Mouse (Mus musculus): ENCODE results near the gene Akt2. TPM values are rescaled to one million over a fixed set of nuclear protein-coding genes. Genes with fewer than 3 reads are reported as not detected.
"Not testable (repeated sequence)": the region's sequence is repeated elsewhere in the genome, so short reads cannot be mapped to it uniquely, and the experiment has no call there.

Akt2 gene
- polyA plus RNA-seq, 1 experiment from 2014 or later, result 44.1 TPM

DNA sequence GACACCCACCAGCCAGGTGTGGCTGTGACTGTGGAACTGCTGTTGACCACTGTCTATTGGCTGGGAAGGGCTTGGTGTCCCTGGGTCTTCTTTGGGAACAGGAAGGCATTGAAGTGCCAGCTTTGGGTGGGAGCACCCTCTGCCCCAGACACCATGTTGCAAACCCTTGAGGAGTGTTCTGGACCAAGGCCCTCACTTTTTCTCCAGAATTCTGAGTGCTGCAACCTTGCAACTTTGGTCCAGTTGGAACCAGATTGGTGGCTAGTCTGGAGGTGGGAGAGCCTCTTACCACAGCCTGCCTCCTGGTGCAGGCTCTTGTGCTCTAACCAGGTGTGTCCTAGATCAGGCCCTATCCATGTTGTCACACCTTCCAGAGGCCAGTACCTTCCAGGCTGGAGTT, 33.6 kb downstream of the Akt2 start:
- no peak overlapping the region for H3K27ac ChIP-seq (ENCODE audit: low read depth, low read length)
- no peaks in the 10 kb centered on the region for H3K4me1 ChIP-seq (ENCODE audit: control insufficient read depth, insufficient read depth, low read length)
- H3K4me3 ChIP-seq (ENCODE audit: low read depth, low read length), result no peak overlapping the region
- no peak for ATAC-seq (ENCODE audit: low read depth)
- peaks cover 24% of the 10 kb centered on the region; the same call in 1 of the 2 replicates for H3K36me3 ChIP-seq (ENCODE audit: control insufficient read depth, insufficient read depth, low read length)
- no peak overlapping the region for H3K4me2 ChIP-seq (ENCODE audit: low read depth, low read length)
- H3K9me3 ChIP-seq (ENCODE audit: control insufficient read depth, low read length), result no peaks in the 10 kb centered on the region
- H3K27me3 ChIP-seq (ENCODE audit: control insufficient read depth, insufficient read depth, low read length), result no peaks in the 10 kb centered on the region
- H3K9ac ChIP-seq (replicated peaks; ENCODE audit: low read depth, low read length), result no peak overlapping the region

DNA sequence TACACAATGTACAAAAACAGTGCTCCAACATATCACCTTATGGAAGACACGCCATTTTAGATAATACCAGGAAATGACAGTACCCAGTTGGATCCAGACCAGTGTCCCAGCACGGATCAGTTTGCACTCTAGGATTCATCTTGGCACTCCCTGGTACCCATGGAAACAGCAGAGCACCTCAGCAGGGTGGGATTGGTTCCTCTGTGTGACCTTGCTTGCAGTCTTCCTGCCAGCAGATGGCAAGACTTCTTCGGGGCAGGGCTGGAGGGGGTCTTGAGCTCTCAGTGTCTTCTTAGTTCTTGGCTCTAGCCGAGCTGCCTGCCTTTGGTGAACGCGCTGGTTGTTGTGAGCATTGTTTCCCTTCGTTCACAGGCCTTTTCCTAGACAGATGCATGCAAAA, 36.4 kb downstream of the Akt2 start:
- H3K4me1 ChIP-seq (ENCODE audit: control insufficient read depth, insufficient read depth, low read length), result no peaks in the 10 kb centered on the region
- H3K9me3 ChIP-seq (ENCODE audit: control insufficient read depth, low read length), result no peaks in the 10 kb centered on the region
- H3K4me3 ChIP-seq (ENCODE audit: low read depth, low read length), result no peak overlapping the region
- H3K36me3 ChIP-seq (ENCODE audit: control insufficient read depth, insufficient read depth, low read length), result peaks cover 20% of the 10 kb centered on the region; the same call in 1 of the 2 replicates
- no peak overlapping the region for H3K4me2 ChIP-seq (ENCODE audit: low read depth, low read length)
- H3K27me3 ChIP-seq (ENCODE audit: control insufficient read depth, insufficient read depth, low read length), result no peaks in the 10 kb centered on the region
- WGBS, result 93% methylated on average over 7 of the region's 7 CpGs
- ATAC-seq (ENCODE audit: low read depth), result no peak
- H3K9ac ChIP-seq (replicated peaks; ENCODE audit: low read depth, low read length), result no peak overlapping the region
- H3K27ac ChIP-seq (ENCODE audit: low read depth, low read length), result no peak overlapping the region

DNA sequence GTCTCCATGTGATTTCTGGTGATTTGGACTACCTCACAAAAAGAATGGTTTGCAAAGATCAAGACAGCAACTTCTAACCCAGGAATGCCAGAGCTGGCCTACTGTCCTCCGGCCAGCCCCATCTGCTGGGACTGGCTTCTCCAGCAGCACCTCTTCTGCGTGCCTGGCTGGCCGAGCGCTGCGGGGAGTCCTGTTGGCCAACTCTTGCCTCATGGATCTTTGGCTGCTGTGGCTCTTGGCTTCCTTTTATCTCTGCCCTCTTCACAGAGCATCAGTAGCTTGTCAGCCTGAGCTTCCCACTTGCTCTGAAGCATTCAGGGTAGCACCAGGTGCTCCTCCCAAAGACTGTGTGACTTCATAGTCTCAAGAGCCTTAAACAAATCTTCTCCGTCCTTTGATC, 36.8 kb downstream of the Akt2 start:
- Histone ChIP-seq H3K4me1 (ENCODE audit: control insufficient read depth, insufficient read depth, low read length) (no peaks in the 10 kb centered on the region), H3K27ac (ENCODE audit: low read depth, low read length) (no peak overlapping the region), H3K36me3 (ENCODE audit: control insufficient read depth, insufficient read depth, low read length) (peaks cover 25% of the 10 kb centered on the region), H3K4me2 (ENCODE audit: low read depth, low read length) (no peak overlapping the region), H3K4me3 (ENCODE audit: low read depth, low read length) (no peak overlapping the region), H3K9ac (replicated peaks; ENCODE audit: low read depth, low read length) (no peak overlapping the region), H3K9me3 (ENCODE audit: control insufficient read depth, low read length) (no peaks in the 10 kb centered on the region), H3K27me3 (ENCODE audit: control insufficient read depth, insufficient read depth, low read length) (no peaks in the 10 kb centered on the region)
- ATAC-seq (ENCODE audit: low read depth), result no peak
- WGBS, result over 99% methylated on average over 6 of the region's 6 CpGs

DNA sequence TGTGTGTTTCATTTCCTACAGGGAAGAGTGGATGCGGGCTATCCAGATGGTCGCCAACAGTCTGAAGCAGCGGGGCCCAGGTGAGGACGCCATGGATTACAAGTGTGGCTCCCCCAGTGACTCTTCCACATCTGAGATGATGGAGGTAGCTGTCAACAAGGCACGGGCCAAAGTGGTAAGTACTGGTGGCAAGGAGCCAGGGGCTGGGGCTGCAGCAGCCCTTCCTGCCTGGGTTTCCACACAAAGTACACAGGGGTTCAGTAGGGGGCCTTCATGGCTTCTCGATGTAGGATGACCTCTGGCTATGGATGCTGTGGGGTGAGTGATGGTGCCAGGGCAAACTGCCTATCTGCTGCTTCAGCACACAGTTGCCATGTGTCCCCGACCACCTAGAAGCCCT, 37.5 kb downstream of the Akt2 start:
- ATAC-seq (ENCODE audit: low read depth); H3K4me3 ChIP-seq (ENCODE audit: low read depth, low read length); H3K4me2 ChIP-seq (ENCODE audit: low read depth, low read length); H3K27ac ChIP-seq (ENCODE audit: low read depth, low read length); H3K9ac ChIP-seq (replicated peaks; ENCODE audit: low read depth, low read length); H3K4me1 ChIP-seq (ENCODE audit: control insufficient read depth, insufficient read depth, low read length); H3K27me3 ChIP-seq (ENCODE audit: control insufficient read depth, insufficient read depth, low read length); H3K9me3 ChIP-seq (ENCODE audit: control insufficient read depth, low read length): not testable (repeated sequence)
- WGBS, result 86% methylated on average over 7 of the region's 7 CpGs
- peaks cover 26% of the 10 kb centered on the region for H3K36me3 ChIP-seq (ENCODE audit: control insufficient read depth, insufficient read depth, low read length)

DNA sequence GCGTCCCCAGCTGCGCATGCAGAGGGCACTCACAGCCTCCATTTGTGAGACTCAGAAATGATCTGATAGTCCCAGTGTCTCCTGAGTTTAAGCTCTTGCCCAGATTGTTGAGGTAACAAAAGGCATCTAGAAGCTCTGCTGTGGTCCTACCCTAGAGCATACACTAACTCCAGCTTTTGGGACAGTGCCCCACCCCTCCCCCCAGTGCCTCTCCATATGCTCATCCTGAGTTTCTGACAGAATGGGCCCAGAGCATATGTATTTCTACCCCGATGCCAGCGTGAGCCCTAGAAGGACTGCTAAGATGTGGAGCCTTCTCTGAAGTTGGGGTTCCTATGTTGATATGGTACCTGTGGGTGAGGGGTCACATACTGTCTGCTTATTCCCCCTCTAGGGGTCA, 40.1 kb downstream of the Akt2 start:
- no peak for ATAC-seq (ENCODE audit: low read depth)
- H3K36me3 ChIP-seq (ENCODE audit: control insufficient read depth, insufficient read depth, low read length), result peaks cover 33% of the 10 kb centered on the region
- over 99% methylated on average over 4 of the region's 4 CpGs for WGBS

DNA sequence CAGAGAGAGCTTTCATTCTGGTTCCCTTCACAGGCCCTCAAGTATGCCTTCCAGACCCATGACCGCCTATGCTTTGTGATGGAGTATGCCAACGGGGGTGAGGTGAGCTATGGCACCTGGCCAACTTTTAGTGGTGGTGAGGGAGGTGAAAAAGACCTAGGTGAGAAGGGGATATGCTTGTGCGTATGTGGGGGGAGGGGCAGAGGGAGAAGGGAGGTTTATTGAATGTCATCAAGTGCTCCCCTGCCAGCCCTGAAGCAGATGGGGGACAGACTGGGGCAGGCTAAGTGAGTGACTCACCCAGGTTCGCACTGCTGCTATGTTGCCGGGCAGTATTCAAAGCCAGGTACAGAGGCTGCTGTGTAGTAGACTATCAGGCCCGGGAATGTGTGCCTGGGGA, 41.8 kb downstream of the Akt2 start:
- no peak for ATAC-seq (ENCODE audit: low read depth)
- H3K27ac ChIP-seq (ENCODE audit: low read depth, low read length), result no peak overlapping the region
- 89% methylated on average over 6 of the region's 6 CpGs for WGBS
- no peak overlapping the region for H3K4me3 ChIP-seq (ENCODE audit: low read depth, low read length)
- H3K9me3 ChIP-seq (ENCODE audit: control insufficient read depth, low read length), result no peaks in the 10 kb centered on the region
- peaks cover 35% of the 10 kb centered on the region for H3K36me3 ChIP-seq (ENCODE audit: control insufficient read depth, insufficient read depth, low read length)
- no peak overlapping the region for H3K9ac ChIP-seq (replicated peaks; ENCODE audit: low read depth, low read length)
- no peak overlapping the region for H3K4me2 ChIP-seq (ENCODE audit: low read depth, low read length)
- H3K4me1 ChIP-seq (ENCODE audit: control insufficient read depth, insufficient read depth, low read length), result no peaks in the 10 kb centered on the region
- H3K27me3 ChIP-seq (ENCODE audit: control insufficient read depth, insufficient read depth, low read length), result no peaks in the 10 kb centered on the region

More for the DNA sequence above, 40.1 kb downstream of the Akt2 start:
- Histone ChIP-seq H3K9ac (replicated peaks; ENCODE audit: low read depth, low read length) (no peak overlapping the region), H3K27ac (ENCODE audit: low read depth, low read length) (no peak overlapping the region), H3K27me3 (ENCODE audit: control insufficient read depth, insufficient read depth, low read length) (no peaks in the 10 kb centered on the region), H3K4me2 (ENCODE audit: low read depth, low read length) (no peak overlapping the region), H3K4me1 (ENCODE audit: control insufficient read depth, insufficient read depth, low read length) (no peaks in the 10 kb centered on the region), H3K9me3 (ENCODE audit: control insufficient read depth, low read length) (no peaks in the 10 kb centered on the region), H3K4me3 (ENCODE audit: low read depth, low read length) (no peak overlapping the region)

DNA sequence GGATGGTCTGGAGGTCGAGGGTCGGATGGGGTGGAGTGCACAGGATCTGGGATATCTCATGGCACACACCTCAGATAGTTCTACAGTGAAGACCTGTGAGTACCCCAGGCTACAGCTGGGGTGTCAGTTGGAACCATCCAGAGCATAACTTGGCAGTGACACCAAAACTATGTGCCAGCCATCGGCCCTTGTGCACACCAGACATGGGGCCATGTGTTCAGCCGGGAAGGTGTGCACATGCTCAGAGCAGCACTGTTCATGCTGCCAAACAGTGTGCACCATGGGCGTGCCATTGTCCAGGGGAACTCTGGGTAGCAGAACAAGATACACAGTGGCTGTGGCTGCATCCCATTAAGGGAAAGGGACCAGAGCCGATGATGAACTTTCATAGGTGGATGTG, 43.3 kb downstream of the Akt2 start:
- Histone ChIP-seq H3K27ac (ENCODE audit: low read depth, low read length) (no peak overlapping the region), H3K9me3 (ENCODE audit: control insufficient read depth, low read length) (no peaks in the 10 kb centered on the region), H3K9ac (replicated peaks; ENCODE audit: low read depth, low read length) (no peak overlapping the region), H3K36me3 (ENCODE audit: control insufficient read depth, insufficient read depth, low read length) (peaks cover 26% of the 10 kb centered on the region), H3K27me3 (ENCODE audit: control insufficient read depth, insufficient read depth, low read length) (no peaks in the 10 kb centered on the region), H3K4me2 (ENCODE audit: low read depth, low read length) (no peak overlapping the region), H3K4me3 (ENCODE audit: low read depth, low read length) (no peak overlapping the region), H3K4me1 (ENCODE audit: control insufficient read depth, insufficient read depth, low read length) (no peaks in the 10 kb centered on the region)
- no peak for ATAC-seq (ENCODE audit: low read depth)
- WGBS, result 96% methylated on average over 6 of the region's 6 CpGs

DNA sequence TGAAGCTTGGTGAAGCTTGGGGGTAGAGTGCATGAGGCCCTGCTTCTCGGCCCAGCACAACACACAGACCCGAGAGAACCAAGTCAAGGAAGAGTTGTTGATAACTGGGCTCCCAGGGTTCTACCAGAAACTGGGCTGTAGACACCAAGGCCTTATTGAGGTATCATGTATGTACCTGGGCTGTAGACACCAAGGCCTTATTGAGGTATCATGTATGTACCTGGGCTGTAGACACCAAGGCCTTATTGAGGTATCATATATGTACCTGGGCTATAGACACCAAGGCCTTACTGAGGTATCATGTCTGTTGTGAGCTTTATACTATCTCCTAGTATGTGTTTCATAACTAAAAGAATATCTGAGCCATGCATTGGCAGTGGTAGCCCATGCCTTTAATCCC, 43.7 kb downstream of the Akt2 start:
- 89% methylated on average over 2 of the region's 2 CpGs for WGBS
- not testable (repeated sequence) for H3K9me3 ChIP-seq (ENCODE audit: control insufficient read depth, low read length); H3K4me1 ChIP-seq (ENCODE audit: control insufficient read depth, insufficient read depth, low read length); ATAC-seq (ENCODE audit: low read depth); H3K27ac ChIP-seq (ENCODE audit: low read depth, low read length); H3K9ac ChIP-seq (replicated peaks; ENCODE audit: low read depth, low read length); H3K27me3 ChIP-seq (ENCODE audit: control insufficient read depth, insufficient read depth, low read length); H3K4me2 ChIP-seq (ENCODE audit: low read depth, low read length); H3K4me3 ChIP-seq (ENCODE audit: low read depth, low read length)
- peaks cover 26% of the 10 kb centered on the region for H3K36me3 ChIP-seq (ENCODE audit: control insufficient read depth, insufficient read depth, low read length)

DNA sequence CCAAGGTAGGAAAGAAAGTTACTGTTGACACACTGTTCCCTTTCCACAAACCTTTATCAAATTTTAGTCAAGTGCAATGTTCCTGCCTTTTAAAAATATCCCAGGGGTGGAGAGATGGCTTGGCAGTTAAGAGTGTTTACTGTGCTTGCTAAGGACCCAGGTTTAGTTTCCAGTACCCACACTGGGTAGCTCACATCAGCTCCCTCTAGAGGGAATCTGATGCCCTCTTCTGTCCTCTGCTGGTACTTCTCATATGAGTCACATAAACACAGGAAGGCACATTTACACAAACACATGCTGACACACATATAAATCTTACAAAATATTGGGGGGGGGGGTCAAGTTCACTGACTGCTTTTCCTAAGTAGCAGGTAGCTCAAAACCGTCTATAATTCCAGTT, 53.1 kb downstream of the Akt2 start:
- Histone ChIP-seq H3K36me3 (ENCODE audit: control insufficient read depth, insufficient read depth, low read length) (no peaks in the 10 kb centered on the region), H3K4me1 (ENCODE audit: control insufficient read depth, insufficient read depth, low read length) (no peaks in the 10 kb centered on the region), H3K27ac (ENCODE audit: low read depth, low read length) (no peak overlapping the region), H3K9ac (replicated peaks; ENCODE audit: low read depth, low read length) (no peak overlapping the region), H3K4me3 (ENCODE audit: low read depth, low read length) (no peak overlapping the region), H3K27me3 (ENCODE audit: control insufficient read depth, insufficient read depth, low read length) (no peaks in the 10 kb centered on the region), H3K9me3 (ENCODE audit: control insufficient read depth, low read length) (no peaks in the 10 kb centered on the region), H3K4me2 (ENCODE audit: low read depth, low read length) (no peak overlapping the region)
- WGBS, result 76% methylated on average over 1 of the region's 1 CpGs
- no peak for ATAC-seq (ENCODE audit: low read depth)

DNA sequence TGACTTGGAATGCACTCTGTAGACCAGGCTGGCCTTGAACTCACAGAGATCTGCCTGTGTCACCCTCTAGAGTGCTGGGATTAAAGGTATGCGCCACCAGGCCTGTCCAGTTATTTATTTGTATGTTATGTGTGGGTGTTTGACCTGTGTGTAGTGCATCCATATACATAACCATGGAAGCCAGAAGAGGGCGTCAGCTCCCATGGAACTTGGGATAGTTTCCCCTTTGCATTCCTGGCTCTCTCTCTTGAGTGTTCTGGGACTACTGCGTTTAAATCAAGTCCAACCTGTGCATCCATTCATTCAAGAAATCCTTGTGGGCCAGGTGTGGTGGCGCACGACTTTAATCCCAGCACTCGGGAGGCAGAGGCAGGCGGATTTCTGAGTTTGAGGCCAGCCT, 55.2 kb downstream of the Akt2 start:
- Histone ChIP-seq H3K9ac (replicated peaks; ENCODE audit: low read depth, low read length) (no peak overlapping the region), H3K27me3 (ENCODE audit: control insufficient read depth, insufficient read depth, low read length) (no peaks in the 10 kb centered on the region), H3K4me1 (ENCODE audit: control insufficient read depth, insufficient read depth, low read length) (no peaks in the 10 kb centered on the region), H3K4me2 (ENCODE audit: low read depth, low read length) (no peak overlapping the region), H3K9me3 (ENCODE audit: control insufficient read depth, low read length) (no peaks in the 10 kb centered on the region), H3K36me3 (ENCODE audit: control insufficient read depth, insufficient read depth, low read length) (no peaks in the 10 kb centered on the region), H3K4me3 (ENCODE audit: low read depth, low read length) (no peak overlapping the region), H3K27ac (ENCODE audit: low read depth, low read length) (no peak overlapping the region)
- ATAC-seq (ENCODE audit: low read depth), result no peak
- WGBS, result 84% methylated on average over 7 of the region's 7 CpGs
